Mouse (Mus musculus) hindbrain, embryonic 16.5 days (tissue): ENCODE results near the gene Dll4. TPM values are rescaled to one million over a fixed set of nuclear protein-coding genes. Genes with fewer than 3 reads are reported as not detected.
A peak's percentile ranks its signal among the peaks of the same experiment; 100 is the strongest.

Experiments
- ATAC-seq: fragments of 200-750 bp; cut with Nextera tagmentation; 2 replicates; pipeline ENCODE4 v1.8.0; 2017; ENCODE audit warnings: moderate TSS enrichment, moderate library complexity
- H3K27ac ChIP-seq: fragments of 300-500 bp; sonication (generic); 2 replicates; pipeline ENCODE4 v1.5.1; 2014; ENCODE audit warnings: low read depth, mild to moderate bottlenecking, control low read depth, low read length, moderate library complexity
- H3K27me3 ChIP-seq: fragments of 300-500 bp; sonication (generic); replicated peaks from 2 replicates; pipeline ENCODE4 v1.6.1; 2014; ENCODE audit warnings: low read length; ENCODE audit not compliant: control insufficient read depth, insufficient read depth
- H3K36me3 ChIP-seq: fragments of 300-500 bp; sonication (generic); 2 replicates; pipeline ENCODE4 v1.6.1; 2014; ENCODE audit warnings: mild to moderate bottlenecking, low read length, moderate library complexity, mixed read lengths; ENCODE audit not compliant: control insufficient read depth, insufficient read depth
- H3K4me1 ChIP-seq: fragments of 300-500 bp; sonication (generic); 2 replicates; pipeline ENCODE4 v1.6.1; 2014; ENCODE audit warnings: low read depth, low read length; ENCODE audit not compliant: control insufficient read depth, insufficient read depth
- H3K4me2 ChIP-seq: fragments of 300-500 bp; sonication (generic); 2 replicates; pipeline ENCODE4 v1.6.1; 2014; ENCODE audit warnings: mild to moderate bottlenecking, low read length, control low read depth, moderate library complexity
- H3K4me3 ChIP-seq: fragments of 300-500 bp; sonication (generic); 2 replicates; pipeline ENCODE4 v1.5.1; 2014; ENCODE audit warnings: mild to moderate bottlenecking, low read length, control low read depth, moderate library complexity
- H3K9ac ChIP-seq: fragments of 300-500 bp; sonication (generic); 2 replicates; pipeline ENCODE4 v1.6.1; 2014; ENCODE audit warnings: low read depth, mild to moderate bottlenecking, control low read depth, low read length, moderate library complexity
- H3K9me3 ChIP-seq: fragments of 300-500 bp; sonication (generic); 2 replicates; pipeline ENCODE4 v1.6.1; 2014; ENCODE audit warnings: mild to moderate bottlenecking, low read length, moderate library complexity; ENCODE audit not compliant: control insufficient read depth
- WGBS: fragments of 180-500 bp; shearing (Covaris S2); extraction: QIAGEN DNeasy Blood & Tissue Kit; methylation state at CpG from one replicate; pipeline ENCODE4 v1.1.7; 2014; 5-methylcytosine and 5-hydroxymethylcytosine counted together
- polyA plus RNA-seq: library from polyadenylated mRNA; unstranded; fragments of >200 nt; fragmentation: Nextera tagmentation; extraction: Ambion mirVana; gene quantifications from 2 replicates; pipeline ENCODE4 v1.2.1, GENCODE M21; 2015

Dll4 gene
- 5.3 and 6.0 TPM in 2 replicates for polyA plus RNA-seq

- H3K9ac ChIP-seq, result peak within 1 kb of the TSS; percentile 70
- peak; percentile 10 for ATAC-seq
- no peaks in the 10 kb centered on the region for H3K9me3 ChIP-seq
- H3K4me1 ChIP-seq, result peaks cover 52% of the 10 kb centered on the region
- peak within 1 kb of the TSS; percentile 16; the same call in 1 of the 2 replicates for H3K27ac ChIP-seq
- under 1% methylated on average over 32 of the region's 33 CpGs for WGBS
- H3K4me2 ChIP-seq, result peak within 1 kb of the TSS; percentile 82
- H3K36me3 ChIP-seq, result no peaks in the 10 kb centered on the region
- H3K4me3 ChIP-seq, result peak within 1 kb of the TSS; percentile 52
- H3K27me3 ChIP-seq, result peaks cover 56% of the 10 kb centered on the region
Observed at GRCm38 (mm10) chr2:119325568-119326143, at the start of gene Dll4. Gene Dll4 (plus strand): TSS chr2:119325784.

- Histone ChIP-seq H3K9ac (no peak overlapping the region), H3K27ac (no peak overlapping the region), H3K4me1 (no peaks in the 10 kb centered on the region), H3K4me2 (no peak overlapping the region), H3K4me3 (no peak overlapping the region), H3K27me3 (no peaks in the 10 kb centered on the region), H3K36me3 (no peaks in the 10 kb centered on the region), H3K9me3 (no peaks in the 10 kb centered on the region)
- 79% methylated on average over 7 of the region's 7 CpGs for WGBS
- ATAC-seq, result no peak
Observed at GRCm38 (mm10) chr2:119276926-119277325, 48.7 kb upstream of the Dll4 start.

GRCm38 (mm10) chr2:119277810-119278209, 47.8 kb upstream of the Dll4 start:
- no peaks in the 10 kb centered on the region for H3K27me3 ChIP-seq
- no peak overlapping the region for H3K4me3 ChIP-seq
- H3K4me2 ChIP-seq, result no peak overlapping the region
- 86% methylated on average over 23 of the region's 23 CpGs for WGBS
- H3K27ac ChIP-seq, result no peak overlapping the region
- no peaks in the 10 kb centered on the region for H3K4me1 ChIP-seq
- H3K9me3 ChIP-seq, result no peaks in the 10 kb centered on the region
- H3K9ac ChIP-seq, result no peak overlapping the region
- no peaks in the 10 kb centered on the region for H3K36me3 ChIP-seq
- no peak for ATAC-seq

- H3K27me3 ChIP-seq, result no peaks in the 10 kb centered on the region
- no peaks in the 10 kb centered on the region for H3K4me1 ChIP-seq
- ATAC-seq, result no peak
- H3K36me3 ChIP-seq, result no peaks in the 10 kb centered on the region
- no peak overlapping the region for H3K9ac ChIP-seq
- H3K9me3 ChIP-seq, result no peaks in the 10 kb centered on the region
- no peak overlapping the region for H3K4me2 ChIP-seq
- no peak overlapping the region for H3K27ac ChIP-seq
- WGBS, result 88% methylated on average over 7 of the region's 7 CpGs
- H3K4me3 ChIP-seq, result no peak overlapping the region
Observed at GRCm38 (mm10) chr2:119281899-119282565, 43.6 kb upstream of the Dll4 start.

- Histone ChIP-seq H3K27me3 (no peaks in the 10 kb centered on the region), H3K4me3 (no peak overlapping the region), H3K4me1 (peaks cover 11% of the 10 kb centered on the region), H3K4me2 (no peak overlapping the region), H3K9ac (no peak overlapping the region), H3K27ac (no peak overlapping the region), H3K36me3 (peaks cover 5% of the 10 kb centered on the region), H3K9me3 (no peaks in the 10 kb centered on the region)
- WGBS, result 95% methylated on average over 5 of the region's 5 CpGs
- no peak for ATAC-seq
Observed at GRCm38 (mm10) chr2:119287372-119287771, 38.2 kb upstream of the Dll4 start.

GRCm38 (mm10) chr2:119288270-119288882, 37.2 kb upstream of the Dll4 start, which contains the start of gene Vps18:
Gene Vps18 (plus strand): TSS chr2:119288740.
- peak; percentile 96 for ATAC-seq
- H3K27ac ChIP-seq, result peak within 1 kb of the TSS; percentile 67
- no peaks in the 10 kb centered on the region for H3K9me3 ChIP-seq
- H3K36me3 ChIP-seq, result peaks cover 12% of the 10 kb centered on the region
- peaks cover 11% of the 10 kb centered on the region for H3K4me1 ChIP-seq
- peak within 1 kb of the TSS; percentile 71 for H3K9ac ChIP-seq
- peak within 1 kb of the TSS; percentile 54 for H3K4me3 ChIP-seq
- peak within 1 kb of the TSS; percentile 85 for H3K4me2 ChIP-seq
- under 1% methylated on average over 23 of the region's 31 CpGs for WGBS
- no peaks in the 10 kb centered on the region for H3K27me3 ChIP-seq

- peak overlapping the region; percentile 67 for H3K9ac ChIP-seq
- H3K4me3 ChIP-seq, result peak overlapping the region; percentile 54
- peaks cover 19% of the 10 kb centered on the region for H3K36me3 ChIP-seq
- ATAC-seq, result no peak
- no peaks in the 10 kb centered on the region for H3K9me3 ChIP-seq
- H3K4me2 ChIP-seq, result peak overlapping the region; percentile 85
- peaks cover 11% of the 10 kb centered on the region for H3K4me1 ChIP-seq
- H3K27ac ChIP-seq, result peak overlapping the region; percentile 32
- WGBS, result 3% methylated on average over 11 of the region's 11 CpGs
- no peaks in the 10 kb centered on the region for H3K27me3 ChIP-seq
Observed at GRCm38 (mm10) chr2:119289014-119289416, 36.6 kb upstream of the Dll4 start.

GRCm38 (mm10) chr2:119292281-119292680, 33.3 kb upstream of the Dll4 start:
- no peak for ATAC-seq
- peaks cover 38% of the 10 kb centered on the region for H3K36me3 ChIP-seq

GRCm38 (mm10) chr2:119292852-119293251, 32.7 kb upstream of the Dll4 start:
- Histone ChIP-seq H3K4me2 (no peak overlapping the region), H3K36me3 (peaks cover 41% of the 10 kb centered on the region), H3K27me3 (no peaks in the 10 kb centered on the region), H3K27ac (no peak overlapping the region), H3K9me3 (no peaks in the 10 kb centered on the region), H3K4me3 (no peak overlapping the region), H3K4me1 (peaks cover 11% of the 10 kb centered on the region), H3K9ac (no peak overlapping the region)
- ATAC-seq, result no peak
- WGBS, result 96% methylated on average over 17 of the region's 17 CpGs

More at GRCm38 (mm10) chr2:119292281-119292680, 33.3 kb upstream of the Dll4 start:
- Histone ChIP-seq H3K27me3 (no peaks in the 10 kb centered on the region), H3K4me1 (peaks cover 11% of the 10 kb centered on the region), H3K9ac (no peak overlapping the region), H3K9me3 (no peaks in the 10 kb centered on the region), H3K4me2 (no peak overlapping the region), H3K27ac (no peak overlapping the region), H3K4me3 (no peak overlapping the region)
- WGBS, result 93% methylated on average over 5 of the region's 5 CpGs
